Mouse (Mus musculus) G1E (cell line): Measurements from ENCODE around the gene Cyp21a1. TPM values are rescaled to one million over a fixed set of nuclear protein-coding genes. Genes with fewer than 3 reads are reported as not detected.
"Not testable (repeated sequence)": the region's sequence is repeated elsewhere in the genome, so short reads cannot be mapped to it uniquely, and the experiment has no call there.

Source experiments
- ATAC-seq: 2 replicates; pipeline ENCODE4 v1.8.0; 2016; ENCODE audit warnings: mild to moderate bottlenecking; ENCODE audit not compliant: insufficient number of reproducible peaks, poor library complexity, low FRiP score, severe bottlenecking; ENCODE audit errors: extremely low read depth
- DNase-seq: peaks from one replicate; pipeline ENCODE4 v3.0.0; 2012; ENCODE audit warnings: low spot score
- H3K27me3 ChIP-seq: 2 replicates; pipeline ENCODE4 v1.6.1; 2012; ENCODE audit warnings: mild to moderate bottlenecking, low read length, inconsistent platforms; ENCODE audit not compliant: insufficient read depth
- H3K36me3 ChIP-seq: replicated peaks from 2 replicates; pipeline ENCODE3; 2012; ENCODE audit warnings: mild to moderate bottlenecking, inconsistent platforms
- H3K4me1 ChIP-seq: 2 replicates; pipeline ENCODE4 v1.6.1; 2012; ENCODE audit warnings: low read depth, low read length, inconsistent platforms, mixed read lengths; ENCODE audit not compliant: insufficient read depth
- H3K4me3 ChIP-seq: 2 replicates; pipeline ENCODE4 v1.5.1; 2012; ENCODE audit warnings: low read depth, mild to moderate bottlenecking, inconsistent platforms, low read length, moderate library complexity, mixed read lengths
- H3K9me3 ChIP-seq: replicated peaks from 2 replicates; pipeline ENCODE4 v1.6.1; 2012; ENCODE audit warnings: inconsistent platforms
- CTCF ChIP-seq: IDR thresholded peaks from 2 replicates; pipeline ENCODE4 v1.5.1; 2012; ENCODE audit warnings: low read depth, low read length, inconsistent platforms, mixed read lengths
- GATA1 ChIP-seq: IDR thresholded peaks from 2 replicates; pipeline ENCODE4 v1.6.1; 2012; ENCODE audit warnings: borderline replicate concordance, low read length, inconsistent platforms, mixed read lengths
- GATA2 ChIP-seq: IDR thresholded peaks from 2 replicates; pipeline ENCODE4 v1.6.1; 2012; ENCODE audit warnings: low read depth, low read length, inconsistent platforms, borderline replicate concordance
- POLR2AphosphoS5 ChIP-seq: IDR thresholded peaks from 2 replicates; pipeline ENCODE4 v1.6.1; 2012; ENCODE audit warnings: low read depth, low read length, inconsistent platforms; ENCODE audit not compliant: insufficient replicate concordance
- TAL1 ChIP-seq: conservative IDR thresholded peaks from 2 replicates; pipeline ENCODE4 v1.6.1; 2012; ENCODE audit warnings: low read depth, low read length, inconsistent platforms, mixed read lengths
- polyA plus RNA-seq: library from polyadenylated mRNA; stranded (reverse); fragments of >175 nt; gene quantifications from 2 replicates; pipeline ENCODE4 v1.2.3, GENCODE M21; 2012
- total RNA-seq, 2 experiments: library from RNA; stranded (forward) in 1 of 2; stranded (reverse) in 1 of 2; fragments of 200-1000 nt in 1 of 2; fragments of >200 nt in 1 of 2; fragmentation: Nextera tagmentation in 1 of 2; gene quantifications; 2 replicates each; pipeline ENCODE4 v1.2.3; 2014 to 2017

Cyp21a1 gene
- total and polyA plus RNA-seq, 3 experiments, result not detected

DNA sequence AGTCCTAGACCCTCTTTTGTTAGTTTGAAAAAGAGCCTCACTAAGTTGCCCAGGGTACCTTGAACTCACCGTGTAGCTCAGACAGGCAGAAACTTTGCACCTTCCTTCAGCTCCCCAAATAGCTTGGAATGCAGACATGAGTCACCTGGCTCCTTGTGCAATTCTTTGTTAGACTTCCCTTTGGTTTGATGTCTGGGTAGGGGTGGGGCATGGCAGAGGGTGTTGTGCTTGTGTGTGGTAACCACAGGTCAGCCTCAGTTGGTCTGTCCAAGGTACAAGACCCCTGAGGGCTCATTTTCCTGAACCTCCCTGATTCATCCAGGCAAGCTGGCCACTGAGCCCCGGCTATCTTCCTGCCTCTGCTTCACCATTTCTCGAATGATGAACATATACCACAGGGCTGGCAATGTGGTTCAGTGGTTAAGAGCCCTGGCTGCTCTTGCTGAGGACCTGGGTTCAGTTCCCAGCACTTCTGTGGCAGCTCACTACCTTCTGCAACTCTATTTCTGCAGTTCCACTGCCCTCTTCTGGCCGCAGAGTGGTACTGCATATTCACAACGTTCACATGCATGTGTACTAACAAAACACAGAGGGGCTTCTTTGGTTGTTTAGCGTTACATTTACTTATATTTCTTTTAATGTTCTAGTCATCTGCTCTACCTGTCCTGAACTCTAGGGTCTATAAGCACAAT lies 656 bp upstream of the Cyp21a1 start:
- Histone ChIP-seq H3K4me1 (no peaks in the 10 kb centered on the region), H3K27me3 (peaks cover 5% of the 10 kb centered on the region; the same call in 1 of the 2 replicates), H3K9me3 (peaks cover 6% of the 10 kb centered on the region), H3K4me3 (no peak overlapping the region), H3K36me3 (no peaks in the 10 kb centered on the region)
- ATAC-seq (no peak), DNase-seq (no peak)
- TF ChIP-seq TAL1 (no peak), GATA2 (no peak), CTCF (no peak; the same call in 1 of the 2 replicates), GATA1 (no peak), POLR2AphosphoS5 (no peak)

- not testable (repeated sequence) for H3K9me3 ChIP-seq, ATAC-seq, H3K27me3 ChIP-seq, H3K4me3 ChIP-seq, H3K36me3 ChIP-seq, H3K4me1 ChIP-seq, DNase-seq
Measured at GRCm38 (mm10) chr17:34803367-34803766, 994 bp downstream of the Cyp21a1 start.

GRCm38 (mm10) chr17:34802756-34803155 lies 1.6 kb downstream of the Cyp21a1 start:
- not testable (repeated sequence) for H3K36me3 ChIP-seq, H3K4me1 ChIP-seq, H3K27me3 ChIP-seq, H3K4me3 ChIP-seq, DNase-seq, H3K9me3 ChIP-seq, ATAC-seq

DNA sequence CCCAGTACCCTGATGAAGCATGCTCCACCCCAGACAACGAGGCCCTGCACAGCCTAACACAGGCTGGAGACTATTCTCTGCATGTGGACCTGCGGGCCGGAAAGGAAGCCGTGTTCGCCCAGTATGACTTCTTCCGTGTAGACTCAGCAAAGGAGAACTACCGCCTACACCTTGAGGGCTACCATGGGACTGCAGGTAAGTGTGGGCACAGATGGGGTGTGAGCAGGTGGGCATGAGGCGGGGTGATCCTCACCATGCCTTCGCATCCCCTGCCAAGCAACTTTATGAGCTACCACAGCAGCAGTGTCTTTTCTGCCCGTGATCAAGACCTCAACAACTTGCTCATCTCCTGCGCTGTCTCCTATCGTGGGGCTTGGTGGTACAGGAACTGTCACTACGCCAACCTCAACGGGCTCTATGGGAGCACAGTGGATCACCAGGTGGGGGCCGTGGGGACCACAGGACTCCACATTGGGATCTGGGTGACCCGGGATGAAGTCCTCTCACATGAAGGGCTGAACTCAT lies 3.5 kb downstream of the Cyp21a1 start:
- not testable (repeated sequence) for H3K4me1 ChIP-seq

DNA sequence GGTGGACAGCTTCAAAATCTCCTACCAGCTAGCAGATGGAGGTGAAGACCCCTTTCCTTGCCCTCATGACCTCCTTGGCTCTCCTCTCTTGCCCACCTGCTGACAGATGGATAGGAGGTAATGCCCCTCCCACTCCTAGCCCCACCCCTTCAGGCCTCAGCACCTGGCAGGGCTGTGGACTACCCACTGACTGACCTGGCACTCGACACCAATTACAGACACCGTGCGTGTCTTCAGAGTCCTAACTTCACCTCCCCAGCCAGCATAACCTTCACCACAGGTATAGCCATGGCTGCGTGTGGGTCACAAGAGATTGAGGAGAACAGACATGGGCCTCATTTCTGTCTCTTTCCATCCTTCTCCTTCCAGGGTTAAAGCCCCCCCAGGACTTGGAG lies 4.8 kb downstream of the Cyp21a1 start:
- no peak for ATAC-seq
- no peak for DNase-seq
- Histone ChIP-seq H3K4me1 (no peaks in the 10 kb centered on the region), H3K9me3 (no peaks in the 10 kb centered on the region), H3K27me3 (no peaks in the 10 kb centered on the region; the same call in 1 of the 2 replicates), H3K4me3 (no peak overlapping the region), H3K36me3 (no peaks in the 10 kb centered on the region)
- TF ChIP-seq GATA2 (no peak), GATA1 (no peak), CTCF (no peak), TAL1 (no peak), POLR2AphosphoS5 (no peak)

More for the DNA sequence above, 3.5 kb downstream of the Cyp21a1 start:
- H3K27me3 ChIP-seq, DNase-seq, H3K36me3 ChIP-seq, ATAC-seq, H3K9me3 ChIP-seq, H3K4me3 ChIP-seq: not testable (repeated sequence)

GRCm38 (mm10) chr17:34798866-34799530 lies 5.4 kb downstream of the Cyp21a1 start:
- H3K9me3 ChIP-seq, result no peaks in the 10 kb centered on the region
- no peak overlapping the region for H3K4me3 ChIP-seq
- ATAC-seq, result no peak
- no peak for DNase-seq
- H3K27me3 ChIP-seq, result no peaks in the 10 kb centered on the region; the same call in 1 of the 2 replicates
- TF ChIP-seq GATA1 (no peak), TAL1 (no peak), CTCF (no peak)
- H3K36me3 ChIP-seq, result no peaks in the 10 kb centered on the region
- H3K4me1 ChIP-seq, result no peaks in the 10 kb centered on the region

- not testable (repeated sequence) for ATAC-seq, H3K36me3 ChIP-seq, H3K4me3 ChIP-seq, H3K9me3 ChIP-seq, DNase-seq, H3K4me1 ChIP-seq, H3K27me3 ChIP-seq
Measured at GRCm38 (mm10) chr17:34798071-34798470, 6.3 kb downstream of the Cyp21a1 start.

DNA sequence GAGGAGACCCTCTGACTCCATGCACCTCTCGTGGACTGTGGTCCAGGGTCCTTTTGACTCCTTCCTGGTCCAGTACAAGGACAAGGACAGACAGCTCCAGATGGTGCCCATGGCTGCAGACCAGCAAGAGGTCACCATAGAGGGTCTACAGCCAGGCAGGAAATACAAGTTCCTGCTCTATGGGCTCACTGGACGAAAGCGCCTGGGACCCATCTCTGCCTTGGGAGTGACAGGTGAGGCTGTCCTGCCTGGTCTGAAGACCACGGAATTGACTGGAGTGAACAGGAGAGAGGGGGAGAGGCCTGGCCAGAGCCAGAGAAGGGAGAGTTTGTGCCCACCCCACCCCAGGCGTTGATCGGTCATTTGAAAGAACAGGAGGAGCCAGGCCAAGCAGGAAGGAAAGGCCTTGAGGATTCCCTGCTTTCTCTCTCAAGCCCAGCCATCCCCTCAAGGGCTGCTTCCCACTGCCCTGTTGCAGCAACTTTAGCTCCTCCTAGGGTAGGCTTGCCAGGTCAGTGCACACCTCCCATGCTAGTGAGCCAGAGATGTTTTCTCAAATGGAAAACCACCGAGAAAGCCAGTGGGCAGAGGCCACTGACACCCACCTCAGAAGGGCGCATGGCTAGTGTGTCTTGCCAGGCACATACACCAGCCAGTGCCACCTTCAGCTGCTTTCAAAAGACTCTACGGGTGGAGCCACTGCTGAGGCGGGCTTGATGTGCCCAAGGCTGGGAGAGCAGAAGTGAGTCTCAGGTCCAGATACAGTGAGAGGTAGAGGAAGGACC lies 7.0 kb downstream of the Cyp21a1 start:
- not testable (repeated sequence) for ATAC-seq, H3K27me3 ChIP-seq, H3K4me3 ChIP-seq, H3K36me3 ChIP-seq, H3K9me3 ChIP-seq, H3K4me1 ChIP-seq, DNase-seq
